Mouse (Mus musculus) neural tube, embryonic 15.5 days (tissue): Measurements from ENCODE around the gene Myo10. TPM values are rescaled to one million over a fixed set of nuclear protein-coding genes. Genes with fewer than 3 reads are reported as not detected.

ENCODE experiments used
- ATAC-seq: fragments of 200-750 bp; cut with Nextera tagmentation; 2 replicates; pipeline ENCODE4 v1.8.0; 2017; ENCODE audit warnings: mild to moderate bottlenecking, moderate TSS enrichment, moderate library complexity; ENCODE audit not compliant: low FRiP score
- H3K27ac ChIP-seq: fragments of 300-500 bp; sonication (generic); replicated peaks from 2 replicates; pipeline ENCODE4 v1.5.1; 2015; ENCODE audit warnings: mild to moderate bottlenecking, inconsistent platforms
- H3K27me3 ChIP-seq: fragments of 300-500 bp; sonication (generic); replicated peaks from 2 replicates; pipeline ENCODE4 v1.6.1; 2015; ENCODE audit warnings: inconsistent platforms
- H3K36me3 ChIP-seq: fragments of 300-500 bp; sonication (generic); 2 replicates; pipeline ENCODE4 v1.6.1; 2015; ENCODE audit warnings: inconsistent platforms
- H3K4me1 ChIP-seq: fragments of 300-500 bp; sonication (generic); 2 replicates; pipeline ENCODE4 v1.6.1; 2015; ENCODE audit warnings: inconsistent platforms
- H3K4me2 ChIP-seq: fragments of 300-500 bp; sonication (generic); 2 replicates; pipeline ENCODE4 v1.6.1; 2015; ENCODE audit warnings: inconsistent platforms, mild to moderate bottlenecking, moderate library complexity
- H3K4me3 ChIP-seq: fragments of 300-500 bp; sonication (generic); replicated peaks from 2 replicates; pipeline ENCODE4 v1.5.1; 2015; ENCODE audit warnings: mild to moderate bottlenecking, inconsistent platforms
- H3K9ac ChIP-seq: fragments of 300-500 bp; sonication (generic); replicated peaks from 2 replicates; pipeline ENCODE4 v1.6.1; 2015; ENCODE audit warnings: mild to moderate bottlenecking, inconsistent platforms
- H3K9me3 ChIP-seq: fragments of 300-500 bp; sonication (generic); replicated peaks from 2 replicates; pipeline ENCODE4 v1.6.1; 2016; ENCODE audit warnings: inconsistent platforms
- WGBS: fragments of 180-500 bp; shearing (Covaris S2); methylation state at CpG from one replicate; pipeline ENCODE4 v1.1.7; 2015; ENCODE audit warnings: mixed read lengths; 5-methylcytosine and 5-hydroxymethylcytosine counted together
- polyA plus RNA-seq: library from polyadenylated mRNA; unstranded; fragments of >200 nt; fragmentation: Nextera tagmentation; extraction: Ambion mirVana; gene quantifications from 2 replicates; pipeline ENCODE4 v1.2.1, GENCODE M21; 2015

Gene Myo10
- polyA plus RNA-seq, 1 experiment from 2014 or later = 19.5 TPM

DNA sequence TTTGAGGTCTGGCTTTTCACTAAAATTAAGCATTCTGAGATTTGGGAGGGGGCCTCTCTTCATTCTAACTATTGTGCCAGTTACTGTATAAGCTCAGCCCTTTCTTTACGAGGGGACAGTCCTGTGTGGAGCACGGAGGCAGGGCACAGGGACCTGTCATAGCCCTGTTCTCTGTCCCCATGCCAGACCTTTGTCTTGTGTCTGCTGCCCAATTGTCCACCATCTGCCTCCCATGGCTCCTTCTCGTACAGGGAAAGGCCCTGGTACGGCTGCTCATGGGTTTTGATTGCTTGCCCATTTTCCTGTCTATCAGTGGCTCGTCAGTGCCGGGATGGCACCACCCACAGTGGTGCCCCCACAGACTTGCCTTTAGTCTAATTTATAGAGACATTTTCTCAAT is 74.3 kb downstream of the Myo10 start:
- WGBS = 83% methylated on average over 6 of the region's 6 CpGs

GRCm38 (mm10) chr15:25699032-25699557 is 76.8 kb downstream of the Myo10 start:
- WGBS = 87% methylated on average over 4 of the region's 4 CpGs

More for the DNA sequence above, 74.3 kb downstream of the Myo10 start:
- H3K4me1 ChIP-seq = no peaks in the 10 kb centered on the region
- H3K36me3 ChIP-seq = no peaks in the 10 kb centered on the region
- H3K27me3 ChIP-seq = no peaks in the 10 kb centered on the region
- no peak for ATAC-seq
- H3K9me3 ChIP-seq = no peaks in the 10 kb centered on the region
- H3K27ac ChIP-seq = no peak overlapping the region
- no peak overlapping the region for H3K9ac ChIP-seq
- H3K4me2 ChIP-seq = no peak overlapping the region
- H3K4me3 ChIP-seq = no peak overlapping the region

GRCm38 (mm10) chr15:25702602-25703001 is 80.3 kb downstream of the Myo10 start:
- ATAC-seq = no peak
- H3K4me1 ChIP-seq = no peaks in the 10 kb centered on the region
- WGBS = 94% methylated on average over 5 of the region's 5 CpGs
- no peak overlapping the region for H3K4me2 ChIP-seq
- no peak overlapping the region for H3K27ac ChIP-seq
- H3K9me3 ChIP-seq = no peaks in the 10 kb centered on the region
- H3K36me3 ChIP-seq = no peaks in the 10 kb centered on the region
- H3K9ac ChIP-seq = no peak overlapping the region
- H3K27me3 ChIP-seq = no peaks in the 10 kb centered on the region
- H3K4me3 ChIP-seq = no peak overlapping the region

More at GRCm38 (mm10) chr15:25699032-25699557, 76.8 kb downstream of the Myo10 start:
- Histone ChIP-seq H3K4me1 (no peaks in the 10 kb centered on the region), H3K27ac (no peak overlapping the region), H3K36me3 (no peaks in the 10 kb centered on the region), H3K9ac (no peak overlapping the region), H3K4me2 (no peak overlapping the region), H3K27me3 (no peaks in the 10 kb centered on the region), H3K9me3 (no peaks in the 10 kb centered on the region), H3K4me3 (no peak overlapping the region)
- no peak for ATAC-seq

DNA sequence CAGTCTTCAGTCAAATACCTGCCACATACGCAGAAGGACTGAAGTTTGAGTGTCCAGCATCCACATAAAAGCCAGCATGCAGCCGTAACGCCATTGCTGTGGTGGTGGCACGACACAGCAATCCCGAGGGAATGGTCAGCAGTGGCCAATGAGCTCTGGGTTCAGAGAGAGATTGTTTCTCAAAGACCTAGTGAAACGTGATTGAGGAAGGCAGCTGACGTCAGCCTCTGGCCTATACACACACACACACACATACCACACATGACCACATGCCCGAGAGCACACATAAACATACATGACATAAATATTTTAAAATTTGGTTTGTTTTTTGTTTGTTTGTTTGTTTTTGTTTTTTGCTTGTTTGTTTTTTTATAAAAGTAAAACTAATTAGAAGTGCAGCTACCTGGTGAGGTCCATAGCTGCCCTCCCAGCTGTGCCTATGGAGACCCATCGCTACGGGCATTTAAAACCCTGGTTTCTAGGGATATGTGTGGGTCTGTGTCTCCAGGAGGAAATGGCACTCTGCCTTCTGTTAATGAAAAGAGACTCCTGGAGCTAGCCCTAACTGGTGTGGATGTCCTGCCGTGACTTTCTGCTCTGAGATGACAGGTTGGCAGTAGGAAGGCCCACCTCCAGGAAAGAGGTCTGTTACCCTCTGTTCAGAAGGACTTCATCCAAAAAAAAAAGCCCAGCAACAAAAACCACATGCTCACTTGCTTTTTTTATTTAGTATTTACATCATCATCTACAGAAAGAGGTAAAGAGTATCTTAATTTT is 82.7 kb downstream of the Myo10 start:
- Histone ChIP-seq H3K9me3 (no peaks in the 10 kb centered on the region), H3K9ac (no peak overlapping the region), H3K36me3 (no peaks in the 10 kb centered on the region), H3K4me1 (no peaks in the 10 kb centered on the region), H3K27ac (no peak overlapping the region), H3K4me2 (no peak overlapping the region), H3K27me3 (no peaks in the 10 kb centered on the region), H3K4me3 (no peak overlapping the region)
- no peak for ATAC-seq
- 83% methylated on average over 11 of the region's 11 CpGs for WGBS

DNA sequence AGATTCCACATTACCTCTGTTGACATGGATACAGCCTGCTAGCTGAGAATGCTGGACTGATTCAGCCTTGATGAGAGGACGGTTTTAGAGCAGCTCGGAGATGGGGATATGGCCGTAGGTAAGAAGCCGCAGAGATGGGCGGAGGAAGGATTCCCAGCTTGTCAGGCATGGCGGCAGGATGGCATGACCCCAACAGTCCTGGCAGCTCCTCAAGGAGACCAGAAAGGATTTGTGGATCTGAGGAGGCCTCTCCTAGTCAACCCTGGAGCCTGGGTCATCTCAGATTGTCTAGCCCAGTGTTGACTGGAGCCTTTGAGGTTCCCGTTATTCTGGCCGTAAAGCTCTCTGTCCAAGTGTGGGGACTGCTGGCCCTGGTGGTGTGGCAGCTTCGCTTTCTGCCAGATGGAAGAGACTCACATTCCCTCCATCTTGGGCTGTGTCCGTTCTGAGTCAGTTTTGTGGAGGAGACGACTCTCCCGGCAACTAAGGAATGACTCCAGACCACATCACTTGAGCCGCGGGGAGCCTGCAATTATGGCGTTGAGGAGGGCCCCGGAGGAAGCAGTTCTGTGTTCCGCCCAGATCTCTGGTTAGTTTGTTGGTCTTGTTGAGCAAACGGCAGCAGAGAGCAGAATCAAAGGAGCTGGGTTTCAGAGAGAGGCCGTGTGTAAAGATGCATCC is 84.7 kb downstream of the Myo10 start:
- no peak overlapping the region for H3K4me3 ChIP-seq
- H3K4me1 ChIP-seq = no peaks in the 10 kb centered on the region
- ATAC-seq = no peak
- 68% methylated on average over 19 of the region's 19 CpGs for WGBS
- H3K9me3 ChIP-seq = no peaks in the 10 kb centered on the region
- H3K9ac ChIP-seq = no peak overlapping the region
- H3K27me3 ChIP-seq = no peaks in the 10 kb centered on the region
- H3K4me2 ChIP-seq = no peak overlapping the region
- H3K27ac ChIP-seq = no peak overlapping the region
- no peaks in the 10 kb centered on the region for H3K36me3 ChIP-seq

GRCm38 (mm10) chr15:25707891-25708290 is 85.6 kb downstream of the Myo10 start:
- Histone ChIP-seq H3K36me3 (no peaks in the 10 kb centered on the region), H3K9ac (no peak overlapping the region), H3K4me2 (no peak overlapping the region), H3K4me1 (no peaks in the 10 kb centered on the region), H3K4me3 (no peak overlapping the region), H3K27me3 (no peaks in the 10 kb centered on the region), H3K9me3 (no peaks in the 10 kb centered on the region), H3K27ac (no peak overlapping the region)
- ATAC-seq = no peak
- WGBS = 82% methylated on average over 1 of the region's 1 CpGs

GRCm38 (mm10) chr15:25710876-25711275 is 88.6 kb downstream of the Myo10 start:
- Histone ChIP-seq H3K4me2 (no peak overlapping the region), H3K27ac (no peak overlapping the region), H3K27me3 (no peaks in the 10 kb centered on the region), H3K9me3 (no peaks in the 10 kb centered on the region), H3K4me1 (peaks cover 16% of the 10 kb centered on the region; the same call in 1 of the 2 replicates), H3K9ac (no peak overlapping the region), H3K4me3 (no peak overlapping the region), H3K36me3 (no peaks in the 10 kb centered on the region)
- ATAC-seq = no peak
- 90% methylated on average over 10 of the region's 10 CpGs for WGBS

- H3K9me3 ChIP-seq = no peaks in the 10 kb centered on the region
- no peak for ATAC-seq
- no peak overlapping the region for H3K4me3 ChIP-seq
- no peaks in the 10 kb centered on the region for H3K36me3 ChIP-seq
- H3K27me3 ChIP-seq = no peaks in the 10 kb centered on the region
- no peak overlapping the region for H3K4me2 ChIP-seq
- no peak overlapping the region for H3K27ac ChIP-seq
- H3K4me1 ChIP-seq = peaks cover 19% of the 10 kb centered on the region; the same call in 1 of the 2 replicates
- WGBS = 56% methylated on average over 4 of the region's 4 CpGs
- no peak overlapping the region for H3K9ac ChIP-seq
Measured at GRCm38 (mm10) chr15:25712877-25713276, 90.6 kb downstream of the Myo10 start.

GRCm38 (mm10) chr15:25713587-25714361 is 91.4 kb downstream of the Myo10 start:
- no peaks in the 10 kb centered on the region for H3K9me3 ChIP-seq
- peak overlapping the region; percentile 24; the same call in 1 of the 2 replicates for H3K9ac ChIP-seq
- peak overlapping the region; percentile 46 for H3K4me2 ChIP-seq
- H3K27me3 ChIP-seq = no peaks in the 10 kb centered on the region
- H3K4me1 ChIP-seq = peaks cover 19% of the 10 kb centered on the region; the same call in 1 of the 2 replicates
- H3K4me3 ChIP-seq = peak overlapping the region; percentile 26
- ATAC-seq = peak; percentile 62
- no peaks in the 10 kb centered on the region for H3K36me3 ChIP-seq
- H3K27ac ChIP-seq = no peak overlapping the region
- whole genome bisulfite sequencing = 55% methylated on average over 38 of the region's 38 CpGs

DNA sequence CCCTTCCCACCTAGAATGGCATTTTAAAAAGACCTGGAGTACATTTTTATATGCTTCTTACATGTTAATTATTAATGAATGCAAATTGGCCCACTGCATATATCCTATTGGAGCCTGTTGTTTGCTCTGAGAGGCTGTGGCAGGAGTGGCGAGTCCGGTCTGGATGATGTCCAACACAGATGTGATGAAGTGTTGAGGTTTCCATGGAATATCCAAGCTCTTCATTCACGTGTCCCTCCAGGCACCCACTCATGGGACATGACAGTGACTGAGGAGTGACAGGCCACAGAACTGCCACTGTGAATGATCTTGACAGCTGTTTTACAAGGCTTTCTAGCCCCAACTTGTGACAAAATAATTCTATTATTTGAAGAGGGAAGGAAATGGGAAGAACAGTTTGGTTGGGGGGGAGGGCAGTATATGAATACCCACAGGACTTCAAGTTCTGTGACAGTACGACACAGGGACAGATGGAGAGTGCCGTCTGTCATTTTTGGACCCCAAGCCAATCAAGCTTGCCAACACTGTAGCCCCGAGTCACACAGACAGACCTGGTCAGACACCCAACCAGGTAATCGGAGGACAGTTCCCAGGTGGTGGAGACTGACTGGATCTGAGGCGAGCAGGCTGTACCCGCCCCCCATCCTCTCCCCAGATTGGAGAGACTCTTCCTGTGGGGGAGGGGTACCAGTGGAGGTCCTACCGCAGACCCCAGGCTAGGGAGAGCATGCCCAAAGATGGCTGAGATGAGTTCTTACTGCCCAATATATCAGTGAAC is 93.1 kb downstream of the Myo10 start:
- H3K9ac ChIP-seq = no peak overlapping the region
- H3K4me2 ChIP-seq = 0 out of 2 replicates have a peak overlapping the region, but pooled peaks have one; percentile 2

DNA sequence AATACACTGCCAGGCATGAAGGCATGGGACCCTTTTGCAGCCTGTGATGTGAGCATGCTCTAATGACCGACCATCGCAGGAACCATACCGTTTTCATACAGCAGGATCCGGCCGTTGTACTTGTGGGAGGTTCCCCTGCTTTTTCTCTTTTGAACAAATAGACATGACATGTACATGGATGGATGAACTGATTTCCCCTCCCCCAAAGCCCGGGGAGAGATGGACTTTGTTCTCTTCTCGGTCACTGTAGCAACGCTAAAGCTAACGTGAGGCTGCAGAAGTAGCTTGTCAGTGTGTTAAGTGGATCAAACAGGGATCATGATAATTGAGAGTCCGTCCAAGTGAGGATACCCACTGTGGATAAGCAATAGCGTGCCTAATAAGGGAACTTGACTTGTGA is 93.7 kb downstream of the Myo10 start:
- Histone ChIP-seq H3K9me3 (no peaks in the 10 kb centered on the region), H3K27ac (no peak overlapping the region), H3K27me3 (no peaks in the 10 kb centered on the region), H3K4me3 (no peak overlapping the region), H3K4me1 (peaks cover 19% of the 10 kb centered on the region; the same call in 1 of the 2 replicates), H3K4me2 (0 out of 2 replicates have a peak overlapping the region, but pooled peaks have one; percentile 2), H3K36me3 (no peaks in the 10 kb centered on the region), H3K9ac (no peak overlapping the region)
- ATAC-seq = no peak
- 41% methylated on average over 11 of the region's 11 CpGs for WGBS

More for the DNA sequence above, 93.1 kb downstream of the Myo10 start:
- no peak overlapping the region for H3K27ac ChIP-seq
- peaks cover 19% of the 10 kb centered on the region; the same call in 1 of the 2 replicates for H3K4me1 ChIP-seq
- no peak for ATAC-seq
- WGBS = 59% methylated on average over 10 of the region's 10 CpGs
- no peaks in the 10 kb centered on the region for H3K27me3 ChIP-seq
- no peaks in the 10 kb centered on the region for H3K36me3 ChIP-seq
- no peak overlapping the region for H3K4me3 ChIP-seq
- no peaks in the 10 kb centered on the region for H3K9me3 ChIP-seq
